Mouse (Mus musculus) olfactory bulb, adult 2 months (tissue): Measurements from ENCODE around the gene Lama1.

Experiments used
- CTCF ChIP-seq: fragments of 200-500 bp; IDR thresholded peaks from 2 replicates; pipeline ENCODE4 v1.5.1; 2012; ENCODE audit warnings: low read depth, mild to moderate bottlenecking, low read length, moderate library complexity; ENCODE audit not compliant: insufficient read depth
- POLR2A ChIP-seq: fragments of 200-500 bp; IDR thresholded peaks from 2 replicates; pipeline ENCODE4 v1.6.1; 2012; ENCODE audit warnings: mild to moderate bottlenecking, low read depth, low read length, moderate library complexity; ENCODE audit not compliant: insufficient read depth

- TF ChIP-seq CTCF (no peak), POLR2A (no peak)
Observed at GRCm38 (mm10) chr17:67861080-67861630, 164.1 kb downstream of the Lama1 start.
